Mouse (Mus musculus) bone marrow, adult 2 months (tissue): ENCODE data around the gene Mlst8. TPM values are rescaled to one million over a fixed set of nuclear protein-coding genes. Genes with fewer than 3 reads are reported as not detected.

ENCODE experiments used
- H3K27ac ChIP-seq: fragments of 200-500 bp; 2 replicates; pipeline ENCODE4 v1.5.1; 2012; ENCODE audit warnings: low read depth, mild to moderate bottlenecking, control low read depth, inconsistent platforms, low read length; ENCODE audit not compliant: control insufficient read depth, poor library complexity, insufficient read depth
- H3K4me1 ChIP-seq: fragments of 200-500 bp; 2 replicates; pipeline ENCODE4 v1.6.1; 2011; ENCODE audit warnings: low read length; ENCODE audit not compliant: control insufficient read depth, insufficient read depth
- H3K4me3 ChIP-seq: fragments of 200-500 bp; replicated peaks from 2 replicates; pipeline ENCODE3; 2011; ENCODE audit warnings: mild to moderate bottlenecking, low read depth, low read length, control low read depth; ENCODE audit not compliant: control insufficient read depth
- CTCF ChIP-seq: fragments of 200-500 bp; IDR thresholded peaks from 2 replicates; pipeline ENCODE4 v1.5.1; 2011; ENCODE audit warnings: low read length, control low read depth; ENCODE audit not compliant: control insufficient read depth, insufficient read depth
- POLR2A ChIP-seq: fragments of 200-500 bp; IDR thresholded peaks from 2 replicates; pipeline ENCODE4 v1.6.1; 2011; ENCODE audit warnings: low read depth, mild to moderate bottlenecking, control low read depth, low read length, borderline replicate concordance; ENCODE audit not compliant: control insufficient read depth
- WGBS: fragments of 180-500 bp; shearing (Covaris S2); methylation state at CpG from one replicate; pipeline ENCODE4 v1.1.7; 2018; 5-methylcytosine and 5-hydroxymethylcytosine counted together
- polyA plus RNA-seq: library from polyadenylated mRNA; stranded (reverse); fragments of >200 nt; gene quantifications from 2 replicates; pipeline ENCODE4 v1.2.4, GENCODE M21; 2011; ENCODE audit warnings: low replicate concordance; ENCODE audit not compliant: missing spikeins, insufficient read depth, insufficient read length

Gene Mlst8
- polyA plus RNA-seq, 1 experiment = 22.9 TPM

DNA sequence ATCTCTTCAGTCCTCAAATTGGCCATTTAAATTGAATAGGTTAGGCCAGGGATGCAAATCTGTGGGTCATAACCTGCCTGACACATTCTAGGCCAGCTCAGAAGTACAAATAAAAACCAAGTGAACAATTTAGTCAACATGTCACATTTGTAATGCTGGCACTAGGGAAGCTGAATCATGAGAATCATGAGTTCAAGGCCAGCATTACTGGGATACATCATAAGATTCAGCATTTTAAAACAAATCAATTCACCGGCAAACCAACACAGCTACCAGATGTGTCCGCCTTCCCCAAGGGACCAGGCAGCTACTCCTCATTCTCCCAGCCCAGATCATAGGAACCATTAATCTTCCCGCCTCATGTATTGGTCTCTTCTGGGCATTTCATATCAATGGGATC is 4.6 kb upstream of the Mlst8 start:
- Histone ChIP-seq H3K4me1 (no peaks in the 10 kb centered on the region; the same call in 1 of the 2 replicates), H3K4me3 (no peak overlapping the region), H3K27ac (no peak overlapping the region)
- no peak for TF ChIP-seq CTCF
- no peak for TF ChIP-seq POLR2A
- 89% methylated on average over 3 of the region's 3 CpGs for WGBS

DNA sequence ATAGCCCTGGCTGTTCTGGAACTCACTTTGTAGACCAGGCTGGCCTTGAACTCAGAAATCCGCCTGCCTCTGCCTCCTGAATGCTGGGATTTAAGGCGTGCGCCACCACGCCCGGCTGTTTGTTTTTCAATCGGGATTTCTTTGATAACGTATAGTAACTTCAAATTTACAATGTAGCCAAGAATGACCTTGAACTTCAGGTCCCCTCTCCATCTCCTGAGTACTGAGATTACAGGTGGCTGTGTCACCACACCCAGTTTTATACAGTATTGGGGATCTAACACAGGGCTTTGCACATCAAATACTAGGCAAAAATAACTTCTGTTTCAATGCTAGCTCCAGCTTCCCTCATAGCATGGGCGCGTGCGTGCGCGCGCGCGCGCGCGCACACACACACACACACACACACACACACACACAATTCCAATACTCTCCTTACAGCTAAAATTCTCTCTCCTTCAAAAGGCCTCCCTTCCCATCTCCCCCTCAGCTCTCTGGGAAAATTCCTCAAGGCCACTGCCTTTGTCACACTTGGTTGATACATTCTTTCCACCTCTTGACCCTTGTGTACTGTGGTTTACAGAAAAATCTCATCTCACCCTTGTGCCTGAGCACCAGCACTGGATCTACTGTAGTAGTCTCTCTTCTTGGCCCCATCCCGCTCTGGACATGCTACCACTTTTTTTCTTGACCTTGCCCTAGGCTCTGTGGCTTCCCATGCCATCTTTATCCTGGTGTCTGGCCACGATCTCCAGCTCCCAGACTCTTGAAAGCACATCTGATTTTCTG is 2.3 kb upstream of the Mlst8 start:
- Histone ChIP-seq H3K27ac (no peak overlapping the region), H3K4me3 (no peak overlapping the region), H3K4me1 (peaks cover 4% of the 10 kb centered on the region; the same call in 1 of the 2 replicates)
- TF ChIP-seq CTCF = no peak
- TF ChIP-seq POLR2A = no peak
- 92% methylated on average over 20 of the region's 20 CpGs for WGBS

DNA sequence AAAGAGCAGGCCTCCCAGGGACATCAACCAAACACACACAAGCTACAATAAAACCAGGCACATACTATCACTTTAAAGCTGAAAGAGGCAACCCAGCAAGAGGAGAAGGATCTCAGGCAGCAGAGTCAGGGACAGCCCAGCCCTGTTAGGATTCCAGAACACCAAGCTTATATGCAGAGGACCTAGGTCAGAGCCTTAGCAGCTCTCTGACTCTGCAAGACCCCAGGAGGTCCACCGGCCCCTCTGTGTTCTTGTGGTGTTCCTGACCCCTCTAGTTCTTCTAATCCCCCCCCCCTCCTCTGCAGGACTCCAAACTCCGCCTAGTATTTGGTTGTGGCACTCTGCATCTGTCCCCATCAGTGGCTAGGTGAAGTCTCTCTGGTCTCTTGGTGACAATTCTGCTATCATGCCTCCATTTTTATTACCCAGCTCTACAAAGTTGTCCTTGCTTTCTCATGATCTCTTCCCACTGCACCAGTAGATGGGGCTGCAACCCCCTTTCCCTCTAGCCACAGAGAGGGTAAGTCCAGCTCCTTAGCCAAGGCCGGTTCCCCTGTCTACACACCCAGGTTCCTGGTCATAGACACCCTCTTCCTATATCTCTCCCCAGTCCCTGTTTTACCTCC is 1.4 kb upstream of the Mlst8 start:
- no peak overlapping the region for H3K4me3 ChIP-seq
- peaks cover 5% of the 10 kb centered on the region; the same call in 1 of the 2 replicates for H3K4me1 ChIP-seq
- TF ChIP-seq CTCF (peak; percentile 21; the same call in 1 of the 2 replicates), POLR2A (no peak)
- H3K27ac ChIP-seq = no peak overlapping the region
- WGBS = 54% methylated on average over 3 of the region's 3 CpGs

DNA sequence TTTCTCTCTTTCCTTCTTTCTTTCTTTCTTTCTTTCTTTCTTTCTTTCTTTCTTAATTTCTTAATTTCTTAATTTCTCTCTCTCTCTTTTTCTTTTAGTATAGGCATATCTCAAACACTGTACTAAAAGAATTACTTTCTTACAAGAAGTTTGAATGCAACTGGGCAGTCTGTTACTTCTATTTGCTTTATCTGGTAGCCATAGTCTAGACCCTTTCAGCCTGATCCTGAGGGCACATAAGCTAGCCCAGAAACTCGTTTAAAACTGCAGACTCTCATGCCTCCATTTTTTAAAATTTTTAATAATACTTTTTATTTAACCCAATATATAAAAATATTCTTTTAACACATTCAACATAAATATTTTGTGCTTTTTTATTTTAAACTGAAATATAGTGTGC is 553 bp upstream of the Mlst8 start:
- H3K4me3 ChIP-seq = no peak overlapping the region
- no peak for TF ChIP-seq CTCF
- no peak for TF ChIP-seq POLR2A
- no peak overlapping the region for H3K27ac ChIP-seq
- 13% methylated on average over 1 of the region's 1 CpGs for WGBS
- peaks cover 5% of the 10 kb centered on the region; the same call in 1 of the 2 replicates for H3K4me1 ChIP-seq

DNA sequence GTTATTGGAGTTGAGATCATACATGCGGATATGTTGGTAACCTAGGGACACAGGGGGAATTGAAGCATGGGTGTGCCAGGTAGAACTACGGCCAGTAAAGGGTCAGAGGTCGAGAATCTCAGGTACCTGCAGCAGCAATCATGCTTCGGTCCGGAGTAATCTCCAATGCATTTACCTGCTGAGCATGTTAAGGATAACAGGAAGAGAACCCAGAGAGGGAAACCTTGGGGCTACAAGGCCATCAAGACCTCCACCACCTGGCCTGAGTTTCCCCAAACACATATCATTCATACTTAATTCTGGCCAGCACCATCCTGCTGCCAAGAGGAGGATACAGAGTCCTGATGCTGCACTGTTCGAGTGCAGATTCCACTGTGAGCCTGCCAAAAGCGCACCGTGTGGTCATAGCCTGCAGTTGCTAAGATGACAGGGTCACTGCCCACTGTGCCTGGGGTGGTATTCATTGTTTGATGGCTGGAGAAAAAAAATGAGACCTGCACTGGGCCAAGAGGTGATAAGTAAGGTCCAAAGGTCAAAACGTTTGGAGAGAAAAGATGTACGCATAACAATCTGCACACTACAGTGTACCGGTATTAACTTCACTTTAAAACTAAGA is 785 bp downstream of the Mlst8 start:
- 43% methylated on average over 11 of the region's 11 CpGs for WGBS
- Histone ChIP-seq H3K4me1 (peaks cover 5% of the 10 kb centered on the region; the same call in 1 of the 2 replicates), H3K27ac (peak overlapping the region; percentile 85), H3K4me3 (peak overlapping the region; percentile 66)
- TF ChIP-seq CTCF = no peak
- TF ChIP-seq POLR2A = no peak

DNA sequence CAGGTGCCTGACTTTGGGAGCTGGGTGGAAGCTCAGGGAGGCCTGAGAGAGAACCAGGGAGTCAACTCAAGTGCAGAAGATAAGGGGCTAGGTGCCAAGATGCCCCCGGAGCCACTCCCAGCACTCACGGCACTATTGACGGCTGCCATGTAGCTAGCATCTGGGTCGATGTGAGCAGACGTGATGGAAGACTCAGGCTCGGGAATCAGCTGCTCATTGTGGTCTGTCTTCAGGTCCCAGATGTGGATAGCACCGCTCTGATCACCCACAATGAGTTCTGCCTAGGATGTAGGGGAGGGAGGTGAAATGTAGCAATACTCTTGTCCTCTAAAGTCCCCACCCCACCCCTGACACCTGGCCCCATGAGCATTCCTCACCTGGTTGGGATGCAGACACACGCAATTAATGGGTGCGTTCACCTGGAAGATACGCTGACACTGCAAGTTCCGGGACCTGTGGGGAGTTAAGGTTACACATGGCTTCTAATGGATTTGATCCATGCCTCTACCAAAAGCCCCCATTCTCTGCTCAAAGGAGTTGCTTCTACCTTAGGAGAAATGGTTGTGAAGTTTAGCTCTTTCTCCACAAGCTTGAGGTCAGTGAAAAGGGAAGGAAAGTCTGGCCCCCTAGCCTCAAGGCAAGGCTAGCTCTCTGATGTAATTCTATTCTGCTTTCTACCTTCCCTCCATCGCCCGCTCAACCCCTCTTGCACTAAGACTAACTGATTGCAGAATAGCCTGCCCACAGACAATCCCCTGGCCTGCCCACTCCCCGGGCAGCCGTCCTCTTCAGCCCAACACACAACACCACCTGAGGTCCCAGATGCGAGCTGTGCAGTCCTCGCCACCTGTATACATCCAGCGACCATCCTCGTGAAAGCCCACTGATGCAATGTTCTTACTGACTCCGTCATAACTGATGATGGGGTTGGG is 1.6 kb downstream of the Mlst8 start:
- WGBS = 58% methylated on average over 20 of the region's 20 CpGs
- TF ChIP-seq CTCF (peak; percentile 8; the same call in 1 of the 2 replicates), POLR2A (0 out of 2 replicates have a peak, but pooled peaks have one; percentile 7)
- Histone ChIP-seq H3K4me1 (peaks cover 5% of the 10 kb centered on the region; the same call in 1 of the 2 replicates), H3K4me3 (peak overlapping the region; percentile 66), H3K27ac (peak overlapping the region; percentile 85)

DNA sequence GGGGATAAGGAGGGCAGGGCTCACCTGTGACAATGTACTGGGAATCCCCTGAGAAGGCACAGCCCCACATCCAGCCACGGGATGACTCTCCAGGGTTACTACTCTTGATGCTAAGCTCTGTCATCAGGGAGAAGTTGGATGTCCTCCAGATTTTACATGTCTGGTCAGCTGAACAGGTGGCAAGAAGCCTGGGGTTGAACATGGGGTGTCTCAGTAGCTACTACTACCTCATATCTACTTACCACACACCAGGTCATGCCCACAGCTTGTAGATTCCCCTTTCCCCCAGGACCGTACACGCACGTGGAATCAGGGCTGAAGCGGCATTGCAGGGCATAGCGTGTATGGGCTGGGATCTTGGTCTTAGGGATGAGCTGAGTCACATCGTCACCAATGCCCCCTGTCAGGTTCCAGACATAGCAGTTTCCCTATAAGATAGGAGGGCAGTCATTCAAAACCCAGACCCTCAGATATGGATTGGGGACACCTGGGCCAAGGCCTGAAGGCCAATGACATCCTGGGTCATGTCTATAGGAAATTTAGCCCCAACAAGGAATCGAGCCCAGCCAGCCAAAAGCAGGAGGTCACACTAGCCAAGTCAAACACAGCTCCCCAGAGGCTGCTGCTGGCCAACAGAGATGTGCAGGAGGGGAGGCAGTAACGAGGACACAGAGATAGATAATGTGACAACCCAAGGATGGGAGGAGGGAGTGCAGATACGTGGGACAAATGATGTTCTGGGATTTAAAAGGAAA is 2.7 kb downstream of the Mlst8 start:
- Histone ChIP-seq H3K4me1 (peaks cover 5% of the 10 kb centered on the region; the same call in 1 of the 2 replicates), H3K4me3 (peak overlapping the region; percentile 40), H3K27ac (no peak overlapping the region)
- 86% methylated on average over 10 of the region's 10 CpGs for WGBS
- no peak for TF ChIP-seq CTCF
